Mouse (Mus musculus): ENCODE results near the gene Ccr8. TPM values are rescaled to one million over a fixed set of nuclear protein-coding genes. Genes with fewer than 3 reads are reported as not detected.

Gene Ccr8
- polyA plus RNA-seq, 1 experiment: not detected

- H3K27me3 ChIP-seq (replicated peaks): peaks cover 26% of the 10 kb centered on the region
- no peaks in the 10 kb centered on the region for H3K36me3 ChIP-seq (replicated peaks; ENCODE audit: low read length)
- TF ChIP-seq FLI1 (IDR thresholded peaks at IDR 0.05; ENCODE audit: low read length): no peak
- no peak for TF ChIP-seq GATA1 (IDR thresholded peaks at IDR 0.05; ENCODE audit: borderline replicate concordance, low read length)
- no peaks in the 10 kb centered on the region for H3K9me3 ChIP-seq
- peaks cover 26% of the 10 kb centered on the region for H3K4me1 ChIP-seq
- peak within 1 kb of the TSS; percentile 60 for H3K4me3 ChIP-seq (replicated peaks)
Measured at GRCm38 (mm10) chr9:120069779-120070178, 22.1 kb upstream of the Ccr8 start, which contains the start of gene Cx3cr1. Gene Cx3cr1, minus strand, starts transcription at chr9:120069879.

GRCm38 (mm10) chr9:120071251-120071650, 20.7 kb upstream of the Ccr8 start:
- no peak overlapping the region for H3K4me3 ChIP-seq (replicated peaks)
- TF ChIP-seq FLI1 (IDR thresholded peaks at IDR 0.05; ENCODE audit: low read length): no peak
- no peak for TF ChIP-seq GATA1 (IDR thresholded peaks at IDR 0.05; ENCODE audit: borderline replicate concordance, low read length)

GRCm38 (mm10) chr9:120073169-120073568, 18.7 kb upstream of the Ccr8 start:
- no peak overlapping the region for H3K4me3 ChIP-seq (replicated peaks)
- TF ChIP-seq FLI1 (IDR thresholded peaks at IDR 0.05; ENCODE audit: low read length): no peak
- TF ChIP-seq GATA1 (IDR thresholded peaks at IDR 0.05; ENCODE audit: borderline replicate concordance, low read length): no peak
- H3K9me3 ChIP-seq: no peaks in the 10 kb centered on the region
- H3K4me1 ChIP-seq: peaks cover 22% of the 10 kb centered on the region
- H3K27me3 ChIP-seq (replicated peaks): peaks cover 27% of the 10 kb centered on the region
- H3K36me3 ChIP-seq (replicated peaks; ENCODE audit: low read length): no peaks in the 10 kb centered on the region

More at GRCm38 (mm10) chr9:120071251-120071650, 20.7 kb upstream of the Ccr8 start:
- Histone ChIP-seq H3K4me1 (peaks cover 26% of the 10 kb centered on the region), H3K36me3 (replicated peaks; ENCODE audit: low read length) (no peaks in the 10 kb centered on the region), H3K9me3 (no peaks in the 10 kb centered on the region), H3K27me3 (replicated peaks) (peaks cover 24% of the 10 kb centered on the region)

GRCm38 (mm10) chr9:120074516-120074915, 17.4 kb upstream of the Ccr8 start:
- H3K36me3 ChIP-seq (replicated peaks; ENCODE audit: low read length): no peaks in the 10 kb centered on the region
- H3K4me1 ChIP-seq: peaks cover 16% of the 10 kb centered on the region
- H3K4me3 ChIP-seq (replicated peaks): no peak overlapping the region
- peaks cover 22% of the 10 kb centered on the region for H3K27me3 ChIP-seq (replicated peaks)
- H3K9me3 ChIP-seq: no peaks in the 10 kb centered on the region
- TF ChIP-seq FLI1 (IDR thresholded peaks at IDR 0.05; ENCODE audit: low read length) (no peak), GATA1 (IDR thresholded peaks at IDR 0.05; ENCODE audit: borderline replicate concordance, low read length) (no peak)

- Histone ChIP-seq H3K36me3 (replicated peaks; ENCODE audit: low read length) (no peaks in the 10 kb centered on the region), H3K4me3 (replicated peaks) (no peak overlapping the region)
- TF ChIP-seq FLI1 (IDR thresholded peaks at IDR 0.05; ENCODE audit: low read length): no peak
- TF ChIP-seq GATA1 (IDR thresholded peaks at IDR 0.05; ENCODE audit: borderline replicate concordance, low read length): no peak
Measured at GRCm38 (mm10) chr9:120078241-120078640, 13.7 kb upstream of the Ccr8 start.

GRCm38 (mm10) chr9:120079901-120080300, 12.0 kb upstream of the Ccr8 start:
- Histone ChIP-seq H3K9me3 (peaks cover 6% of the 10 kb centered on the region; the same call in 1 of the 2 replicates), H3K4me1 (peaks cover 7% of the 10 kb centered on the region; the same call in 1 of the 2 replicates), H3K4me3 (replicated peaks) (no peak overlapping the region), H3K36me3 (replicated peaks; ENCODE audit: low read length) (no peaks in the 10 kb centered on the region), H3K27me3 (replicated peaks) (peaks cover 22% of the 10 kb centered on the region)
- no peak for TF ChIP-seq GATA1 (IDR thresholded peaks at IDR 0.05; ENCODE audit: borderline replicate concordance, low read length)
- no peak for TF ChIP-seq FLI1 (IDR thresholded peaks at IDR 0.05; ENCODE audit: low read length)

More at GRCm38 (mm10) chr9:120078241-120078640, 13.7 kb upstream of the Ccr8 start:
- peaks cover 6% of the 10 kb centered on the region; the same call in 1 of the 2 replicates for H3K9me3 ChIP-seq
- peaks cover 16% of the 10 kb centered on the region for H3K27me3 ChIP-seq (replicated peaks)
- H3K4me1 ChIP-seq: peaks cover 6% of the 10 kb centered on the region; the same call in 1 of the 2 replicates

GRCm38 (mm10) chr9:120080546-120081108, 11.3 kb upstream of the Ccr8 start:
- Histone ChIP-seq H3K27me3 (replicated peaks) (peaks cover 22% of the 10 kb centered on the region), H3K36me3 (replicated peaks; ENCODE audit: low read length) (no peaks in the 10 kb centered on the region), H3K4me1 (peaks cover 7% of the 10 kb centered on the region; the same call in 1 of the 2 replicates), H3K9me3 (peaks cover 6% of the 10 kb centered on the region; the same call in 1 of the 2 replicates), H3K4me3 (replicated peaks) (no peak overlapping the region)
- no peak for TF ChIP-seq GATA1 (IDR thresholded peaks at IDR 0.05; ENCODE audit: borderline replicate concordance, low read length)
- TF ChIP-seq FLI1 (IDR thresholded peaks at IDR 0.05; ENCODE audit: low read length): no peak

GRCm38 (mm10) chr9:120081247-120081646, 10.7 kb upstream of the Ccr8 start:
- Histone ChIP-seq H3K9me3 (peaks cover 6% of the 10 kb centered on the region; the same call in 1 of the 2 replicates), H3K4me3 (replicated peaks) (no peak overlapping the region), H3K27me3 (replicated peaks) (peaks cover 22% of the 10 kb centered on the region), H3K4me1 (peaks cover 7% of the 10 kb centered on the region; the same call in 1 of the 2 replicates), H3K36me3 (replicated peaks; ENCODE audit: low read length) (no peaks in the 10 kb centered on the region)
- TF ChIP-seq GATA1 (IDR thresholded peaks at IDR 0.05; ENCODE audit: borderline replicate concordance, low read length) (no peak), FLI1 (IDR thresholded peaks at IDR 0.05; ENCODE audit: low read length) (no peak)

- peaks cover 20% of the 10 kb centered on the region for H3K27me3 ChIP-seq (replicated peaks)
- no peaks in the 10 kb centered on the region for H3K36me3 ChIP-seq (replicated peaks; ENCODE audit: low read length)
- no peak for TF ChIP-seq GATA1 (IDR thresholded peaks at IDR 0.05; ENCODE audit: borderline replicate concordance, low read length)
- TF ChIP-seq FLI1 (IDR thresholded peaks at IDR 0.05; ENCODE audit: low read length): no peak
- peaks cover 7% of the 10 kb centered on the region; the same call in 1 of the 2 replicates for H3K4me1 ChIP-seq
- no peak overlapping the region for H3K4me3 ChIP-seq (replicated peaks)
- H3K9me3 ChIP-seq: peaks cover 8% of the 10 kb centered on the region; the same call in 1 of the 2 replicates
Measured at GRCm38 (mm10) chr9:120081967-120082366, 9.9 kb upstream of the Ccr8 start.

- Histone ChIP-seq H3K36me3 (replicated peaks; ENCODE audit: low read length) (no peaks in the 10 kb centered on the region), H3K4me3 (replicated peaks) (no peak overlapping the region), H3K27me3 (replicated peaks) (peaks cover 16% of the 10 kb centered on the region), H3K9me3 (peaks cover 11% of the 10 kb centered on the region; the same call in 1 of the 2 replicates), H3K4me1 (peaks cover 7% of the 10 kb centered on the region; the same call in 1 of the 2 replicates)
- TF ChIP-seq FLI1 (IDR thresholded peaks at IDR 0.05; ENCODE audit: low read length) (no peak), GATA1 (IDR thresholded peaks at IDR 0.05; ENCODE audit: borderline replicate concordance, low read length) (no peak)
Measured at GRCm38 (mm10) chr9:120082691-120083090, 9.2 kb upstream of the Ccr8 start.

Measured in megakaryocyte, embryonic 14.5 days (primary cell).